Mouse (Mus musculus): ENCODE results near the gene Nfkbid. TPM values are rescaled to one million over a fixed set of nuclear protein-coding genes. Genes with fewer than 3 reads are reported as not detected.

The Nfkbid gene
- polyA plus RNA-seq, 1 experiment from 2014 or later: 2.3 TPM

DNA sequence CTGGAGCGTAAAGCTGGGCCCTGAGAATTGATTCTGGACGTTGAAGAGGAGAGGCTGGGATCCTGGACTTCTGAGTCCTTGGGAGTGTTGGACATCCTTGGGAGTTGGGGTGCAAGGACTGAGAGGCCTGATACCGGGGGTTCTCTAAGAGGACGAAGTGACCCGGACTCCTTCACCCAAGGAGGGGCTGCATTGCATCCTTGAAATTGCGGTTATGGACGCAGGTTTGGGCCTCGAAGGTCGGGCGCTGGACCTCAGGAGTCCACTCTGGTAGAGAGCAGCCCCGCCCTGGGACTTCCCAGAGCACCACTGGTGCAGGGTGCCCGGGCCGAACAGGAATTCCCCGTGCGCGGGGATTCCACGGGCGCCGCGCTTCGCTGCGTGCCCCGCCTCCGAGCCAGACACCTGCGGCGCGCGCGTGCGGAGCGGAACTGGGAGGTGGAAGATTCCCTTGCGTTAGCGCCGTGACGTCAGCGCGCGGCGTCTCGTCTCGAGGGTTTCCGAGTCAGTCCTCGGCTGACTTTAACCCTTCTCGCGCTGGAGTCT is 431 bp downstream of the Nfkbid start:
- H3K9me3 ChIP-seq (ENCODE audit: low read length): no peaks in the 10 kb centered on the region
- peak; percentile 87 for DNase-seq
- H3K9ac ChIP-seq (replicated peaks): peak overlapping the region; percentile 59
- peaks cover 20% of the 10 kb centered on the region for H3K36me3 ChIP-seq (replicated peaks; ENCODE audit: insufficient read depth, low read length)
- H3K4me3 ChIP-seq (ENCODE audit: low read depth, low read length): peak overlapping the region; percentile 65
- peak overlapping the region; percentile 91 for H3K27ac ChIP-seq (ENCODE audit: low read depth)
- peak; percentile 55 for ATAC-seq
- H3K4me2 ChIP-seq (ENCODE audit: low read depth, low read length): peak overlapping the region; percentile 90
- H3K4me1 ChIP-seq (ENCODE audit: insufficient read depth): peaks cover 23% of the 10 kb centered on the region
- H3K27me3 ChIP-seq (ENCODE audit: insufficient read depth, low read length): no peaks in the 10 kb centered on the region
- TF ChIP-seq EP300 (IDR thresholded peaks at IDR 0.05; ENCODE audit: low read depth) (0 out of 2 replicates have a peak, but pooled peaks have one; percentile 16), CTCF (IDR thresholded peaks at IDR 0.05; ENCODE audit: low read depth) (no peak)
- under 1% methylated on average over 45 of the region's 45 CpGs for WGBS (ENCODE audit: insufficient replicate concordance)

DNA sequence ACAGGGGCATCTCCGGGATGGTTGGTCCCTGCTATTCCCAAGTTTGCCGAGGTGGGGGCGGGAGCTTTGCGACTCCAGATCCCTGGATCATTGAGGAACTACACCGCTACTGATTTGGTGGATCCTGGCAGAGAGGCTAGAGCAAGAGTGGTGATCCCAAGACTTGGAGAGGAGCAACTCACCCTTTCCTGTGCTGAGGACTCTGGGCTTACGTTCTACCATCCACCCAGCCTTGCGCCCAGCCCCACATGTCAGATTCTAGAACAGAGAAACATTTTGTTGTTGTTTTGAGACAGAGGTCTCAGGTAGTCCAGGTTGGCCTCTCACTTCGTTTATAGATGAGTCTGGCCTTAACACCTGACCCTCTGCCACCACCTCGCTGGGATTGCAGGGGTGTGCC is 1.0 kb downstream of the Nfkbid start:
- Histone ChIP-seq H3K4me1 (ENCODE audit: insufficient read depth) (peaks cover 23% of the 10 kb centered on the region), H3K9ac (replicated peaks) (peak overlapping the region; percentile 59), H3K27me3 (ENCODE audit: insufficient read depth, low read length) (no peaks in the 10 kb centered on the region), H3K9me3 (ENCODE audit: low read length) (no peaks in the 10 kb centered on the region), H3K36me3 (replicated peaks; ENCODE audit: insufficient read depth, low read length) (peaks cover 23% of the 10 kb centered on the region), H3K4me2 (ENCODE audit: low read depth, low read length) (peak overlapping the region; percentile 90), H3K4me3 (ENCODE audit: low read depth, low read length) (peak overlapping the region; percentile 65), H3K27ac (ENCODE audit: low read depth) (peak overlapping the region; percentile 91)
- TF ChIP-seq CTCF (IDR thresholded peaks at IDR 0.05; ENCODE audit: low read depth): no peak
- no peak for TF ChIP-seq EP300 (IDR thresholded peaks at IDR 0.05; ENCODE audit: low read depth)
- WGBS (ENCODE audit: insufficient replicate concordance): 3% methylated on average over 9 of the region's 9 CpGs
- ATAC-seq (no peak), DNase-seq (no peak)

DNA sequence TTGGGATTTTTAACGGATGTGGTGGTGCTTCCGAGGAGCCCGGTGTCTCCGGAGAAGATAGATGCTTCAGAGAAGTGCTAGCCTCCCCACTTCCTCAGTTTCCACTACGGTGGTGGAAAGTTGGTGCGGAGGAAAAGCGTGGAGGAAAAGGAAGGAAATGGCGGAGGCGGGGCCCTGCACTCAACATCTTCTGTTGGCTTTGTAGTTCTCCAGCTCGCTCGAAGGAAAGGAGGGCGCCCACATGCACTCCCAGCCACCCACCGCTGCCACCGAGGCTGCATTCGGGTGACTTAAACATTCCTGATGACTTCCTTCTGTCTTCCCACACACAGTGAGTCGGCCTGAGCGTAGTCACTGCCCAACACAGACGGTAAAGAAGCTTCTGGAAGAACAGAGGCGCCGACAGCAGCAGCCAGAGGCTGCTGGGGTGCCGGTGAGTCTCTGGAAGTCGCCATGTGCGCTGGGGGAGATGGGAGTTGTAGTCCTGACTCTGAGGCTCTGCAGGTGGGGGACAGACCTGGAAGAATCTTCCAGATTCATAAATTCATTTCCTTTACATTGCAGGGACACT is 1.6 kb downstream of the Nfkbid start:
- peaks cover 23% of the 10 kb centered on the region for H3K36me3 ChIP-seq (replicated peaks; ENCODE audit: insufficient read depth, low read length)
- peak overlapping the region; percentile 91 for H3K27ac ChIP-seq (ENCODE audit: low read depth)
- WGBS (ENCODE audit: insufficient replicate concordance): 20% methylated on average over 23 of the region's 23 CpGs
- no peaks in the 10 kb centered on the region for H3K9me3 ChIP-seq (ENCODE audit: low read length)
- H3K4me2 ChIP-seq (ENCODE audit: low read depth, low read length): peak overlapping the region; percentile 90
- no peaks in the 10 kb centered on the region for H3K27me3 ChIP-seq (ENCODE audit: insufficient read depth, low read length)
- DNase-seq (no peak), ATAC-seq (no peak)
- peak overlapping the region; percentile 59 for H3K9ac ChIP-seq (replicated peaks)
- peak overlapping the region; percentile 65 for H3K4me3 ChIP-seq (ENCODE audit: low read depth, low read length)
- H3K4me1 ChIP-seq (ENCODE audit: insufficient read depth): peaks cover 22% of the 10 kb centered on the region
- TF ChIP-seq CTCF (IDR thresholded peaks at IDR 0.05; ENCODE audit: low read depth): no peak
- no peak for TF ChIP-seq EP300 (IDR thresholded peaks at IDR 0.05; ENCODE audit: low read depth)

DNA sequence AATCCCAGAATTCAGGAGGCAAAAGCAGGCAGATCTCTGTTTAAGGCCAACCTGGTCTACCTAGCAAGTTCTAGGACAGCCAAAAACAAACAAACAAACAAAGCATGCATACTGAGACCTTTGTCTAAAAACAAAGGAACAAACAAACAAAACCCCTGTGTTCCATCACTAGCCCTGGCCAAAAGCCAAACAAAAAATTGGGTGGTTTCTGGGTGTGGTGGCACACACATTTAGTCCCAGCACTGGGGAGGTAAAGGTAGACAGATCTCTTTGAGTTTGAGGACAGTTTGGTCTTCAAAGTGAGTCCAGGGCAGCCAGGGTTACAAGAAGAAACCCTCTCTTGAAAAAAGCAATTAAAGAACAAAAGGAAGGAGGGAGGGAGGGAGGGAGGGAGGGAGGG is 7.8 kb downstream of the Nfkbid start:
- ATAC-seq: no peak
- Histone ChIP-seq H3K9me3 (ENCODE audit: low read length) (no peaks in the 10 kb centered on the region), H3K4me3 (ENCODE audit: low read depth, low read length) (no peak overlapping the region)

DNA sequence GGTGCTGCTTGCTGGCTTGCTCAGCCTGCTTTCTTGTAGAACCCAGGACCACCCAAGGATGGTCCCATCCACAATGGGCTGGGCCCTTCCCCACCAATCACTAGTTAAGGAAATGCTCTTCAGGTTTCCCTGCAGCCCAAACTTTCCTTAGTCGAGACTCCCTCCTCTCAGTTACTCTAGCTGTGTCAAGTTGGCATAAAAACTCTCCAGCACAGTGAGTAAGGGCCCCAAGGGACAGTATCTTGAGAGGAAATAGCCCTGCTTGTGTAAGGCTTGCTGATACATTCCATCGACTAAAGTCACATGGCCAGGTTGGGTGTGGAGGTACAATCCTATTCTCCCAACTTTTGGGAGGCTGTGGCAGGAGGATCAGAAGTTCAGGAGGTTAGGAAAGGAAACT is 8.7 kb downstream of the Nfkbid start:
- Histone ChIP-seq H3K27me3 (ENCODE audit: insufficient read depth, low read length) (no peaks in the 10 kb centered on the region), H3K4me3 (ENCODE audit: low read depth, low read length) (no peak overlapping the region), H3K9ac (replicated peaks) (no peak overlapping the region), H3K4me1 (ENCODE audit: insufficient read depth) (no peaks in the 10 kb centered on the region), H3K27ac (ENCODE audit: low read depth) (no peak overlapping the region), H3K9me3 (ENCODE audit: low read length) (no peaks in the 10 kb centered on the region), H3K36me3 (replicated peaks; ENCODE audit: insufficient read depth, low read length) (peaks cover 11% of the 10 kb centered on the region), H3K4me2 (ENCODE audit: low read depth, low read length) (no peak overlapping the region)
- TF ChIP-seq EP300 (IDR thresholded peaks at IDR 0.05; ENCODE audit: low read depth): no peak
- no peak for TF ChIP-seq CTCF (IDR thresholded peaks at IDR 0.05; ENCODE audit: low read depth)
- 26% methylated on average over 2 of the region's 2 CpGs for WGBS (ENCODE audit: insufficient replicate concordance)
- DNase-seq (no peak), ATAC-seq (no peak)

More for the DNA sequence above, 7.8 kb downstream of the Nfkbid start:
- Histone ChIP-seq H3K9ac (replicated peaks) (no peak overlapping the region), H3K36me3 (replicated peaks; ENCODE audit: insufficient read depth, low read length) (peaks cover 18% of the 10 kb centered on the region), H3K4me1 (ENCODE audit: insufficient read depth) (no peaks in the 10 kb centered on the region), H3K27ac (ENCODE audit: low read depth) (no peak overlapping the region), H3K27me3 (ENCODE audit: insufficient read depth, low read length) (no peaks in the 10 kb centered on the region), H3K4me2 (ENCODE audit: low read depth, low read length) (no peak overlapping the region)
- TF ChIP-seq CTCF (IDR thresholded peaks at IDR 0.05; ENCODE audit: low read depth) (no peak), EP300 (IDR thresholded peaks at IDR 0.05; ENCODE audit: low read depth) (no peak)
- DNase-seq: no peak

DNA sequence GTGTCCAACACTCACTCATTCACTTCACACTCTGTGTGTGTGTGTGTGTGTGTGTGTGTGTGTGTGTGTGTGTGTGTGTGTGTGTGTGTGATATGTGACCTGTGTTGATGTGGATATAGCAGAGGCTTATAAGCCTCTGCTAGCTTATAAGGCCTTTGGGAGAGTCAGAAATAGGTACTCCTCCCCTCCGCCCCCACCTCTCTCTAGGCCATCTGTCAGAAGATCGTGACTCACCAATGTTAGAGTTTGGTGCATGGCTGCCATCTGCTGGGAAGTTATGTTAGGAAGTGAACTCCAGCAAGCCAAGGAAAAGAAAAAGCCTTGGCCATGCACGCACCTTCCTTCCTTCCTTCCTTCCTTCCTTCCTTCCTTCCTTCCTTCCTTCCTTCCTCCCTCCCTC is 10.3 kb downstream of the Nfkbid start:
- no peaks in the 10 kb centered on the region for H3K27me3 ChIP-seq (ENCODE audit: insufficient read depth, low read length)
- H3K4me2 ChIP-seq (ENCODE audit: low read depth, low read length): no peak overlapping the region
- WGBS (ENCODE audit: insufficient replicate concordance): 4% methylated on average over 3 of the region's 3 CpGs
- H3K36me3 ChIP-seq (replicated peaks; ENCODE audit: insufficient read depth, low read length): peaks cover 2% of the 10 kb centered on the region; the same call in 1 of the 2 replicates
- no peak overlapping the region for H3K27ac ChIP-seq (ENCODE audit: low read depth)
- H3K4me1 ChIP-seq (ENCODE audit: insufficient read depth): no peaks in the 10 kb centered on the region
- no peak overlapping the region for H3K9ac ChIP-seq (replicated peaks)
- DNase-seq (peak; percentile 61), ATAC-seq (no peak)
- no peaks in the 10 kb centered on the region for H3K9me3 ChIP-seq (ENCODE audit: low read length)
- H3K4me3 ChIP-seq (ENCODE audit: low read depth, low read length): no peak overlapping the region
- TF ChIP-seq CTCF (IDR thresholded peaks at IDR 0.05; ENCODE audit: low read depth) (peak; percentile 73), EP300 (IDR thresholded peaks at IDR 0.05; ENCODE audit: low read depth) (no peak)
